Mouse (Mus musculus): ENCODE data around the gene Dnajc28. TPM values are rescaled to one million over a fixed set of nuclear protein-coding genes. Genes with fewer than 3 reads are reported as not detected.
A peak's percentile ranks its signal among the peaks of the same experiment; 100 is the strongest.
"Not testable (repeated sequence)": the region's sequence is repeated elsewhere in the genome, so short reads cannot be mapped to it uniquely, and the experiment has no call there.

Dnajc28 gene
- total and polyA plus RNA-seq, 2 experiments: 1.9 to 11.3 TPM

DNA sequence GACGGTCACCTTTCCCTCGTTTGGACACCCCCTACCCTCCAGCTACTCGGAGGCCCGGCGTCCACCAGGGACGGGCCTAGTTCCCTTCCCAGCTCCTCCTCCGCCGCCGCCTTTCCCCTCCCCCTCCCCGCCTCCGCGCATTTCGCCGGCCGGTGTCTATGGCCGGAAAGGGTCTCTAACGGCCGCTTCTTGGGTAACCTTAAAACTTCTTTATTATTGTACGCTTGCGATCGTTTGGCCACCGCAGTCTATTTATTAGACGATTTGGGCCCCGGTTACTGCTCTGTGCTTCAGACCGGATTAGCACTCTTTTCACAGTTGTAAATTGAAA lies 29.4 kb upstream of the Dnajc28 start:
- DNase-seq (ENCODE audit: extremely low read depth, low read depth, low spot score): peak; percentile 54
- peak overlapping the region; percentile 79 for H3K4me3 ChIP-seq (ENCODE audit: insufficient read depth, low read depth, low read length)
- peaks cover 10% of the 10 kb centered on the region for H3K36me3 ChIP-seq (ENCODE audit: control insufficient read depth, insufficient read depth, low read length)
- under 1% methylated on average over 25 of the region's 25 CpGs for WGBS
- H3K4me1 ChIP-seq (ENCODE audit: control insufficient read depth, insufficient read depth, low read length): peaks cover 14% of the 10 kb centered on the region
- no peaks in the 10 kb centered on the region for H3K27me3 ChIP-seq (ENCODE audit: control insufficient read depth, insufficient read depth, low read length)
- H3K27ac ChIP-seq (replicated peaks; ENCODE audit: insufficient read depth, low read depth, low read length): peak overlapping the region; percentile 92
- peak overlapping the region; percentile 86 for H3K9ac ChIP-seq (ENCODE audit: low read depth, low read length)
- TF ChIP-seq POLR2A (IDR thresholded peaks at IDR 0.05; ENCODE audit: extremely low read depth, insufficient read depth, low read length) (no peak), CTCF (IDR thresholded peaks at IDR 0.05; ENCODE audit: low read depth, low read length) (no peak)
- peaks cover 11% of the 10 kb centered on the region for H3K79me2 ChIP-seq (ENCODE audit: control insufficient read depth, insufficient read depth, low read length)

DNA sequence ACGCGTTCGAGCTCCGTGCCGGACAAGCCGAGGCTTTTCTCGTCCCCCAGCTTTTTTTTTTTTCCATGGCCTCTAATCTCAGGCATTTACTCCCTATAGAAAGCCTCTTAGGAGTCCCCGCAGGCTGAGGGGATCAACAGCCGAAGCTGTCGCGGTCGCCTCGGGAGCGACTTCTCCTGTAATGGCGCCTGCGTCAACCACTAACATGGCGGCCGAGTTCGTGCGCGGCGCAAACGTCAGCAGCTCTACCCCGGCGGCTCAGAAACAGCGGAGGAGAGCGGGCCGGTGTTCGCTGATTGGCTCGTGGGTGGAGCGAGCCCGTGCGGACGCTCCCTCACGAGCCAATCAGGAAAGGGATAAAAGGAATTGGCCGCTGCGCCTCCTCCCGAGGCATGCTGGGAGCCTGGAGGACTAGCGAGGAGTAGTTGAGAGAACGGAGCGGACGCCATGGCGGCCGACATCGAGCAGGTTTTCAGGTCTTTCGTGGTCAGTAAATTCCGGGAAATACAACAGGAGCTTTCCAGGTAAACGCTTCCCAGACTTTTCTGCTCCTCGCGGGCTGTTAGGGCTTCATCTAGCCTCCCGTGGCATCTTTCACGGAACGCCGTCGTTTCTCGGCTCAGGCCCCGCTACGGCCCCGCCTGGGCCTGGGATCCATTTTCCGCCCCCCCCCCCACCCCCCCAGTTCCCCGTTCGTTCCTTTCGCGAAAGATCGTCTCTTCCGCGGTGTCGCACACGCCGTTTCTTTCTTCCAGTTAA lies 28.8 kb upstream of the Dnajc28 start, which contains the start of gene Son:
TSS of gene Son (plus strand) at position 46 of the 759 bp plus-strand sequence.
- Histone ChIP-seq H3K27ac (replicated peaks; ENCODE audit: insufficient read depth, low read depth, low read length) (peak within 1 kb of the TSS; percentile 93), H3K9ac (ENCODE audit: low read depth, low read length) (peak within 1 kb of the TSS; percentile 86), H3K27me3 (ENCODE audit: control insufficient read depth, insufficient read depth, low read length) (no peaks in the 10 kb centered on the region), H3K36me3 (ENCODE audit: control insufficient read depth, insufficient read depth, low read length) (peaks cover 10% of the 10 kb centered on the region), H3K79me2 (ENCODE audit: control insufficient read depth, insufficient read depth, low read length) (peaks cover 11% of the 10 kb centered on the region), H3K4me1 (ENCODE audit: control insufficient read depth, insufficient read depth, low read length) (peaks cover 14% of the 10 kb centered on the region), H3K4me3 (ENCODE audit: insufficient read depth, low read depth, low read length) (peak within 1 kb of the TSS; percentile 79)
- under 1% methylated on average over 69 of the region's 70 CpGs for WGBS
- DNase-seq (ENCODE audit: extremely low read depth, low read depth, low spot score): peak; percentile 93
- TF ChIP-seq POLR2A (IDR thresholded peaks at IDR 0.05; ENCODE audit: extremely low read depth, insufficient read depth, low read length) (peak; percentile 90), CTCF (IDR thresholded peaks at IDR 0.05; ENCODE audit: low read depth, low read length) (no peak)

DNA sequence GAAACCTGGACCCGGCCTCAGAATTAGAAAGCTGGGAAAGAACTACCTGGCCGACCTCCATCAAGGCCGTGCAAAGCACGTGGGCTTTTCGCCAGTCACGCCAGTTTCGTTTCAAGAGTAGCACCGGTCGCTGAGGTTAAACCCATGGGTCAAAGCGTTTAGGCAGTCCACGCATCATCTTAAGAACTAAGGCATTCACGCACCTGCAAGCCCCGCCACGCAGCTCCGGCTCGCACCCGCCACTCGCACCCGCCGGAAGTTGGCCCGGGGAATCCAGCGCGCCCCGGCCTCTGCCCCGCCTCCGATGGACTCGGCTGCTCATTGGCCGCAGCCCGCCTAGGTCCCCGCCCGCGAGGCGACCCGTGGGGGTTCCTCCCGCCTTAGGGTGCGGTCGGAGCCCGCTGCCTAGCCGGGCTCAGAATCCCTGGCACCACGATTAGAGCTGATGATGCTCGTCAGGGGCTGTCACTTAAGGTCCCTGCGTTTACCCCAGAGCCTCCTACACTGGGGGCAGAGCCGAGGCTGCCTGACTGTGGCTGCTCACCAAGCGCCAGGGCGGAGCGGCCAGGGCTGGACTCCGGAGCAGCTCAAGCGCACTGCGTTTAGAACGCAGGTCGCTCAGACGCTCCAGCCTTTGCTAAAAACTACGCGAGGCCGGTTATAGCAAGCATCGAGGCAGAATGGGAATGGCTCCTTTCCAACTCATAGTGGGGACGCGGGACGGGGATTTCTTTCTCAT lies 28.0 kb upstream of the Dnajc28 start, which contains the start of gene Gart:
TSS of gene Gart (minus strand) at position 272 of the 739 bp plus-strand sequence.
- peak within 1 kb of the TSS; percentile 86 for H3K9ac ChIP-seq (ENCODE audit: low read depth, low read length)
- H3K36me3 ChIP-seq (ENCODE audit: control insufficient read depth, insufficient read depth, low read length): peaks cover 6% of the 10 kb centered on the region
- H3K79me2 ChIP-seq (ENCODE audit: control insufficient read depth, insufficient read depth, low read length): peaks cover 3% of the 10 kb centered on the region
- under 1% methylated on average over 59 of the region's 59 CpGs for WGBS
- H3K4me3 ChIP-seq (ENCODE audit: insufficient read depth, low read depth, low read length): peak within 1 kb of the TSS; percentile 79
- no peaks in the 10 kb centered on the region for H3K27me3 ChIP-seq (ENCODE audit: control insufficient read depth, insufficient read depth, low read length)
- no peak for TF ChIP-seq CTCF (IDR thresholded peaks at IDR 0.05; ENCODE audit: low read depth, low read length)
- peak; percentile 95 for TF ChIP-seq POLR2A (IDR thresholded peaks at IDR 0.05; ENCODE audit: extremely low read depth, insufficient read depth, low read length)
- peak within 1 kb of the TSS; percentile 93 for H3K27ac ChIP-seq (replicated peaks; ENCODE audit: insufficient read depth, low read depth, low read length)
- peak; percentile 75 for DNase-seq (ENCODE audit: extremely low read depth, low read depth, low spot score)
- peaks cover 7% of the 10 kb centered on the region for H3K4me1 ChIP-seq (ENCODE audit: control insufficient read depth, insufficient read depth, low read length)

DNA sequence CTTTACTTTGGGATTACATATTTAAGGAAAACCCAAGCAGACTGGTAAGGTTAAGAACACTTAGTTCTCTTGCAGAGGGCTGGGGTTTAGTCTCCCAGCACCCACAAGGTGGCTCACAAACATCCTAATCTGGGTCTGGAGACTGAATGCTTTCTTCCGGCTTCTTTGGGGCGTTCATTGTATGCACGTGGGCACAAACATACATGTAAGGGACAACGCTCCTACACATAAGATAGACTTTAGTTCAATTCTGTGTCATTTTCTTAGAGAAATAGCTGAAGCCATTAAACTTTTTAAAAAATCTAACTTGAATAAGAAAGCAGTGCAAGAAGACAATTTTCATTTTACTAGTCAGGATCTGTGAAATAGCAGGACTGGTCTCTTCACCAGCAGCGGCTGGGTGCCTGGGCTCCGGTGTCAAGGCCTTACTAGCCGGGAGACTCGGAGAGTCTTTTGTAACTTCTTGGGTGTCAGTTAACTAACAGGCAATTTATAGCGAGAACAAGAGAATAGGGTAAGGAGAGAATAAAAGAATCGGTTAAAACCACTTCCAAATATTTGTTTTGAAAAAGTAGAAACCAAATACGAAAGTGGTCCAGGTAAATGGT lies 27.3 kb upstream of the Dnajc28 start:
- Histone ChIP-seq H3K4me1 (ENCODE audit: control insufficient read depth, insufficient read depth, low read length) (peaks cover 7% of the 10 kb centered on the region), H3K79me2 (ENCODE audit: control insufficient read depth, insufficient read depth, low read length) (peaks cover 2% of the 10 kb centered on the region; the same call in 1 of the 2 replicates), H3K27ac (replicated peaks; ENCODE audit: insufficient read depth, low read depth, low read length) (peak overlapping the region; percentile 71), H3K36me3 (ENCODE audit: control insufficient read depth, insufficient read depth, low read length) (peaks cover 12% of the 10 kb centered on the region), H3K27me3 (ENCODE audit: control insufficient read depth, insufficient read depth, low read length) (no peaks in the 10 kb centered on the region), H3K4me3 (ENCODE audit: insufficient read depth, low read depth, low read length) (peak overlapping the region; percentile 64), H3K9ac (ENCODE audit: low read depth, low read length) (no peak overlapping the region; the same call in 1 of the 2 replicates)
- TF ChIP-seq POLR2A (IDR thresholded peaks at IDR 0.05; ENCODE audit: extremely low read depth, insufficient read depth, low read length) (no peak), CTCF (IDR thresholded peaks at IDR 0.05; ENCODE audit: low read depth, low read length) (no peak)
- DNase-seq (ENCODE audit: extremely low read depth, low read depth, low spot score): no peak
- under 1% methylated on average over 11 of the region's 11 CpGs for WGBS

DNA sequence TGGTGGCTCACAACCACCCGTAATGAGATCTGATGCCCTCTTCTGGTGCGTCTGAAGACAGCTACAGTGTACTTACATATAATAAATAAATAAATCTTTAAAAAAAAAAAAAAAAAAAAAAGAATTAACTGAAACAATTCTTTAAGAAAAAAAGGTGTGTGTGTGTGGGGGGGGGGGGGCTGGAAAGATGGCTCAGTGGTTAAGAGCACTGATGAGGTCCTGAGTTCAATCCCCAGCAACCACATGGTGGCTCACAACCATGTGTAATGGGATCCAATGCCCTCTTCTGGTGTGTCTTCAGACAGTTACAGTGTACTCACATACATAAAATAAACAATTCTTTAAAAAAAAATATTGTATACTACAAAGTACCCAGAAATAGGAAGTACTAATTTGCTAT lies 26.6 kb upstream of the Dnajc28 start:
- H3K27ac ChIP-seq (replicated peaks; ENCODE audit: insufficient read depth, low read depth, low read length); H3K79me2 ChIP-seq (ENCODE audit: control insufficient read depth, insufficient read depth, low read length); H3K27me3 ChIP-seq (ENCODE audit: control insufficient read depth, insufficient read depth, low read length); H3K4me1 ChIP-seq (ENCODE audit: control insufficient read depth, insufficient read depth, low read length); H3K4me3 ChIP-seq (ENCODE audit: insufficient read depth, low read depth, low read length); DNase-seq (ENCODE audit: extremely low read depth, low read depth, low spot score); H3K9ac ChIP-seq (ENCODE audit: low read depth, low read length): not testable (repeated sequence)
- 38% methylated on average over 1 of the region's 2 CpGs for WGBS
- H3K36me3 ChIP-seq (ENCODE audit: control insufficient read depth, insufficient read depth, low read length): peaks cover 15% of the 10 kb centered on the region

Measured in liver, adult 2 months (tissue).